Mouse (Mus musculus) liver, postnatal 0 days (tissue): ENCODE results near the gene H2al1b.
"Not testable (repeated sequence)": the region's sequence is repeated elsewhere in the genome, so short reads cannot be mapped to it uniquely, and the experiment has no call there.

ENCODE experiments used
- CTCF ChIP-seq: sonication (generic); IDR thresholded peaks from 2 replicates; pipeline ENCODE4 v1.5.1; 2016; ENCODE audit warnings: antibody characterized with exemption, low read depth
- EP300 ChIP-seq: IDR thresholded peaks from 2 replicates; pipeline ENCODE4 v1.6.1; 2016; ENCODE audit warnings: antibody characterized with exemption, low read depth, mild to moderate bottlenecking

- TF ChIP-seq CTCF, EP300: not testable (repeated sequence)
These were observed 3.1 kb downstream of the H2al1b start, which contains the start of gene H2al1c for GRCm38 (mm10) chrX:11305355-11305754.
